Mouse (Mus musculus) layer of hippocampus, adult 2 months (tissue): ENCODE results near the gene Mrpl1. TPM values are rescaled to one million over a fixed set of nuclear protein-coding genes. Genes with fewer than 3 reads are reported as not detected.

ENCODE experiments used
- DNase-seq, 2 experiments: peaks; one replicate each; pipeline ENCODE4 v3.0.0; 2022; ENCODE audit warnings: low spot score in 2 of 2
- H3K27ac ChIP-seq: fragments of 200-600 bp; 2 replicates; pipeline ENCODE4 v1.8.1; 2022
- H3K4me3 ChIP-seq: fragments of 200-600 bp; 2 replicates; pipeline ENCODE4 v1.8.1; 2022; ENCODE audit warnings: mild to moderate bottlenecking
- CTCF ChIP-seq: fragments of 200-600 bp; conservative IDR thresholded peaks from 2 replicates; pipeline ENCODE4 v1.8.1; 2022; ENCODE audit warnings: antibody characterized with exemption, mild to moderate bottlenecking, moderate library complexity
- total RNA-seq, 2 experiments: library from RNA; stranded (reverse); gene quantifications; 2 replicates each; pipeline ENCODE4 v1.2.3; 2021

The Mrpl1 gene
- total RNA-seq, 2 experiments from 2014 or later = 15.8 to 17.4 TPM

- TF ChIP-seq CTCF = no peak
These were observed 96.5 kb downstream of the Mrpl1 start for GRCm38 (mm10) chr5:96305786-96306185.

GRCm38 (mm10) chr5:96306271-96306670, 97.0 kb downstream of the Mrpl1 start:
- TF ChIP-seq CTCF = no peak
- Histone ChIP-seq H3K4me3 (no peak overlapping the region), H3K27ac (no peak overlapping the region)
- DNase-seq = no peak

More at GRCm38 (mm10) chr5:96305786-96306185, 96.5 kb downstream of the Mrpl1 start:
- no peak for DNase-seq
- H3K27ac ChIP-seq = no peak overlapping the region
- H3K4me3 ChIP-seq = no peak overlapping the region

- no peak for DNase-seq
- Histone ChIP-seq H3K27ac (no peak overlapping the region), H3K4me3 (no peak overlapping the region)
- peak; percentile 39 for TF ChIP-seq CTCF
These were observed 97.5 kb downstream of the Mrpl1 start for GRCm38 (mm10) chr5:96306826-96307225.

GRCm38 (mm10) chr5:96308086-96308485, 98.8 kb downstream of the Mrpl1 start:
- H3K4me3 ChIP-seq = no peak overlapping the region

GRCm38 (mm10) chr5:96308645-96309044, 99.4 kb downstream of the Mrpl1 start:
- TF ChIP-seq CTCF = no peak
- DNase-seq = peak in 1 of 2 experiments; percentile 11
- Histone ChIP-seq H3K27ac (no peak overlapping the region), H3K4me3 (no peak overlapping the region)

More at GRCm38 (mm10) chr5:96308086-96308485, 98.8 kb downstream of the Mrpl1 start:
- H3K27ac ChIP-seq = no peak overlapping the region
- no peak for TF ChIP-seq CTCF
- DNase-seq = no peak

GRCm38 (mm10) chr5:96309566-96309965, 100.3 kb downstream of the Mrpl1 start:
- H3K4me3 ChIP-seq = no peak overlapping the region
- TF ChIP-seq CTCF = no peak
- DNase-seq = no peak
- no peak overlapping the region for H3K27ac ChIP-seq

- TF ChIP-seq CTCF = no peak
- Histone ChIP-seq H3K27ac (no peak overlapping the region), H3K4me3 (no peak overlapping the region)
- no peak for DNase-seq
These were observed 102.4 kb downstream of the Mrpl1 start for GRCm38 (mm10) chr5:96311677-96312076.

Other genes with a start within 250 kb of the Mrpl1 start
- 10 to 100 TPM; 70.7 to 77.9 TPM for gene Cnot6l, start 45.3 kb upstream of the Mrpl1 start, total RNA-seq
- 10 to 100 TPM; 11.6 to 12.4 TPM for gene Fras1, start 164.5 kb downstream of the Mrpl1 start, total RNA-seq